Mouse (Mus musculus): Measurements from ENCODE around the gene Bcl2a1c. TPM values are rescaled to one million over a fixed set of nuclear protein-coding genes. Genes with fewer than 3 reads are reported as not detected.

Gene Bcl2a1c
- polyA plus RNA-seq, 1 experiment from 2014 or later = not detected

DNA sequence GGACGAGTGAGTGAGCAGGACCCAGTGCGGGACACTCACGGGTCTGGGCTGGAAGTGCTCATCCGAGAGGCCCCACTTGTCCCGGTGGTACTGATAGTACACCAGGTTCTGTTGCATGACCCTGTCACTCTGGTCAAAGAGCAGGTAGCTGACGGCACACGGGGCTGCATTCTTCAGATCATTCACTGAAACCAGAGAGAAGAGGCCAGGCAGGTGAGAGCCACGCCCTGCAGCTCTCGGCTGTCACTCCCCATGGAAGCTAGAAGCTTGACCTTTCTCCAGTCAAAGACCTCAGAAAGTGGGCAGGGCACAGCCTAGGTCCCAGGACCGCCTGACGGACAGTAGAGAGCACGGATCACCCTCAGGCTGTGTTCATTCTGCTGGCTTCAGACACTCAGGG, 49.9 kb downstream of the Bcl2a1c start:
- no peak overlapping the region for H3K27ac ChIP-seq (replicated peaks)
- no peaks in the 10 kb centered on the region for H3K9me3 ChIP-seq
- H3K4me1 ChIP-seq = no peaks in the 10 kb centered on the region
- H3K9ac ChIP-seq (replicated peaks) = no peak overlapping the region
- H3K36me3 ChIP-seq = no peaks in the 10 kb centered on the region
- ATAC-seq (ENCODE audit: low FRiP score, low read depth) = no peak
- no peaks in the 10 kb centered on the region for H3K27me3 ChIP-seq
- 89% methylated on average over 12 of the region's 12 CpGs for WGBS
- H3K4me2 ChIP-seq (replicated peaks) = no peak overlapping the region
- no peak overlapping the region for H3K4me3 ChIP-seq

Other genes starting within 250 kb of the Bcl2a1c start
- 40.0 and 48.3 TPM in 2 replicates for gene Crtap, start 60.5 kb downstream of the Bcl2a1c start, polyA plus RNA-seq (2016; fragmentation: Nextera tagmentation; extraction: Ambion mirVana)
- 23.0 and 24.6 TPM in 2 replicates for gene Glb1, start 70.9 kb downstream of the Bcl2a1c start, polyA plus RNA-seq (2016; fragmentation: Nextera tagmentation; extraction: Ambion mirVana)
- gene Tmppe, start 71.0 kb downstream of the Bcl2a1c start, polyA plus RNA-seq (2016; fragmentation: Nextera tagmentation; extraction: Ambion mirVana) = 8.7 TPM in 2 replicates
- not detected in 2 replicates for gene Ccr4, start 174.8 kb downstream of the Bcl2a1c start, polyA plus RNA-seq (2016; fragmentation: Nextera tagmentation; extraction: Ambion mirVana)
- 0.43 and 0.45 TPM in 2 replicates for gene C130032M10Rik, start 185.6 kb downstream of the Bcl2a1c start, polyA plus RNA-seq (2016; fragmentation: Nextera tagmentation; extraction: Ambion mirVana)
- gene Trim71, start 234.2 kb downstream of the Bcl2a1c start, polyA plus RNA-seq (2016; fragmentation: Nextera tagmentation; extraction: Ambion mirVana) = 0.61 and 0.80 TPM in 2 replicates

Data from midbrain, embryonic 12.5 days (tissue).